Mouse (Mus musculus) olfactory bulb, adult 2 months (tissue): Measurements from ENCODE around the gene Izumo4.

Experiments used
- CTCF ChIP-seq: fragments of 200-500 bp; IDR thresholded peaks from 2 replicates; pipeline ENCODE4 v1.5.1; 2012; ENCODE audit warnings: low read depth, mild to moderate bottlenecking, low read length, moderate library complexity; ENCODE audit not compliant: insufficient read depth
- POLR2A ChIP-seq: fragments of 200-500 bp; IDR thresholded peaks from 2 replicates; pipeline ENCODE4 v1.6.1; 2012; ENCODE audit warnings: mild to moderate bottlenecking, low read depth, low read length, moderate library complexity; ENCODE audit not compliant: insufficient read depth

DNA sequence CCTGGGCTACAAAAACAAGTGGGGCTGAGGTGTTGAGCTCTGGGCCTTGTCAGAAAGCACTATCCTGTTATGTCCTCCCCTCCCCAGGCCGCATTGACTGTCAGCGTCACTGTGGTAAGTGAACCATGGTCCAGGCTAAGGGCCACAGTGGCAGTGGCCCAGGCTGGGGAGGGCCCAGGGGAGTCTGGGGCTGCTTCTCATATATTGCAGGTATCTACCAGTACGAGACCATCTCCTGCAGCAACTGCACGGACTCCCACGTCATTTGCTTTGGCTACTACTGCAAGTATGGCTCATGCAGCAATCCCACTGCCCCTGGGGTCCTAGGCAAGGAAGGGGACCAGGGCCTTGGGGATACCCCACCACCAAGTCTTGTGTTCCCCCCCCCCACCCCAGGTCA lies 1.7 kb downstream of the Izumo4 start:
- TF ChIP-seq CTCF (no peak), POLR2A (no peak)
